Mouse (Mus musculus): Measurements from ENCODE around the gene Pgam1.
"Not testable (repeated sequence)": the region's sequence is repeated elsewhere in the genome, so short reads cannot be mapped to it uniquely, and the experiment has no call there.

Pgam1 gene

DNA sequence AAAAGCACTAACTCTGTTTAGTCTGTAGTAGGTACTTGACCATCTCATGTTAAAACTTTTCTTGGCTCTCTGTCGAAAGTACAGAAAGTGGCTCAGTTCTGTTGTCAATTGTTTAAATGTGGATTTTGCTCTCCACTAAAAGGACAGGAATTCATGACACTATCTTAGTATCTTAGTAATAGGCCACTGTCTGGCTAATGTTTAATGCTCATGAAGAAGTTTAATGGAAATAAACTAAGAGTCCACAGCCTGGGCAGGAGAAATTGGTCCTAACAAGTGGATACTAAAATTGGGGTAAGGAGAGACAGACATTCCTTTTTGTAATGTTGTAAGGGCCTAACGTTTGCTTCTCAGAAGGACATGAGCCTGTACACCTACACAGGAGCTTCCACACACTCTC lies 1.3 kb upstream of the Pgam1 start:
- DNase-seq (ENCODE audit: low read depth, low spot score) = no peak

DNA sequence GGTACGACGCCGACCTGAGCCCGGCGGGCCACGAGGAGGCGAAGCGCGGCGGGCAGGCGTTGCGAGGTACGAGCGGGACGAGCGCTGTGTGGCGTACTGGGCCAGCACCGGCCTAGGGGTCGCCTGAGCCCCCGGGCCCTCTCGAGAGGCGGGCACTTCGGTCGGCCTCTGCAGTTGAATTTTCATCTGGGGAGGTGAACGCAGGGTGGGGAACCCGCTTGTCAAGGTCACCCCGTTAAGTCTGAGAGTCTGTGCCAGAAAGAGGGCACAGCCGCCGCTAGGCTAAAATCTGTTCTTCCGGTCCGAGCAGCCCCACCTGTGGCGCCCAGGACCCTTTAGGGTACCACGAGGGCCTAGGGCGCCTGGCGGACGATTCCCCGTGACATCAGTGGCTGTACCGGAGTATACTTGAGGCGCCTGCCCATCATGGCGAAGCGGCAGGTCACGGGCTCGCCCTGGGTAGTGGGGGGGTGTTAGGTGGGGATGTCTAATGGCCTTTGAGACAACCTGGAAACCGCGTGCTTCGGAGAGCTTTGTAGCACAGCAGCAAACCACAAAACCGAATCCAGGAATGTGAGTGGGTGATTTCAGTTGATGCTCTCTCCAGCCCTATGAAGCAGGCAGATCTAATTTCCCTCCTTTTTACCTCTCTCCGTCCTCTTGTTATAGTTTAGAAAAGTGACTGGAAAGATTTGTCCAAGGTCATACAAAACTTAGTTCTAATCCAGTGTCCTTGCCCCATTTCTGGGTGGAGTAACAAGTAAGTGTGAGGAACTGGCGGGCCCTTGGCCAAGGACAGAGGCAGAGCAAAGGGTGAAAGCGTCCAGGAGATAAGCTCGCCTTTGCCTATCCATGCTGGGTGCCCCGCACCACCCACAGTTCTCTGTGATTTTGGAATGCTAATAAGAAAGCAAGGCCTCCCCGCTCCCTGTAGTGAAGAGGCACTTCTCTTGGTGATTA lies 678 bp downstream of the Pgam1 start:
- peak; percentile 34 for DNase-seq (ENCODE audit: low read depth, low spot score)

DNA sequence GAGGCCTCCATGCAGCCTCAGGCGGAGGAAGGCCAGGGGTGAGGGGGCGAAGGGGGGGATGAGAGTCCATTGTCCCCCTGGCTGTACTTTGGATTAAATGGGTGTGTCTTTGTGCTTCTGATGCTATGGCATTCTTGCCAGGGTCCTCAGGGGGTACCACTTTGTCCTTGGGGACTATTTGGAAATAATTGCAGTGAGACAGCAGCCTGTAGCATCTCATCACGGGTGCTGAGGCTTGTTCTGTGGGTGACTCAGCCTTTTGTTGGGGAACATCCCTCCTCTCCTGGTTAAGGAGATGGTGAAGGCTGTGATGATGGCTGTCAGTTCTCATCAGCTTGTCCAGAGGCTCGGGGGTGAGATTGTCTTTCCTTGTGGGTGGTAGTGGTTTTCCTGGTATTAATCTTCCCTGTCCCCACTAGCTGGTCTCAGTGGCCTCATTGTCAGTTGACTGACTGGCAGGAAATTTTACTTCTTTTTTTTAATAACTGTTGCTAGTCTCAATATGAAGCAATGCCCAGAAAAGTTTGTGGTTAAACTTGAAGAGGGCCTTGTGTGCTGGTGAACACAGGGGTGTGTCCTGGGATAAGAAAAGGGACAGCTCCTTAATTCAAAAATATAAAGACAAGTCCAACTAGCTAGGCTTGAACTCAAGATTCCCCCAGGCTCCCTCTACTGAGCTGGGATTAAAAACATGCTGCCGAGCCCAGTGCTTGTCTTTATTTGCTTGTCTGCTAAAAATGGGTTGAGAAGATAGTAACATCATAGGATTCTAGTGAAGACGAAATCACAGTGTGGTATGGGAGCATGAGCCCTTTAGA lies 2.3 kb downstream of the Pgam1 start:
- DNase-seq (ENCODE audit: low read depth, low spot score) = no peak

DNA sequence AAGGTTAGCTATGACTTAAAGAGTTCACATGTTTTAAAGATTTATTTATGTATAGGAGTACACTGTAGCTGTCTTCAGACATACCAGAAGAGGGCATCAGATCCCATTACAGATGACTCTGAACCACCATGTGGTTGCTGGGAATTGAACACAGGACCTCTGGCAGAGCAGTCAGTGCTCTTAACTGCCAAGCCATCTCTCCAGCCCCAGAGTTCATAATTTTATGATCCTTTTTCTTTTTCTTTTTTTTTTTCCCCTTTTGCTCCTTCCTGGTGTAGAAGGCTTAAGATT lies 2.8 kb downstream of the Pgam1 start:
- not testable (repeated sequence) for DNase-seq (ENCODE audit: low read depth, low spot score)

DNA sequence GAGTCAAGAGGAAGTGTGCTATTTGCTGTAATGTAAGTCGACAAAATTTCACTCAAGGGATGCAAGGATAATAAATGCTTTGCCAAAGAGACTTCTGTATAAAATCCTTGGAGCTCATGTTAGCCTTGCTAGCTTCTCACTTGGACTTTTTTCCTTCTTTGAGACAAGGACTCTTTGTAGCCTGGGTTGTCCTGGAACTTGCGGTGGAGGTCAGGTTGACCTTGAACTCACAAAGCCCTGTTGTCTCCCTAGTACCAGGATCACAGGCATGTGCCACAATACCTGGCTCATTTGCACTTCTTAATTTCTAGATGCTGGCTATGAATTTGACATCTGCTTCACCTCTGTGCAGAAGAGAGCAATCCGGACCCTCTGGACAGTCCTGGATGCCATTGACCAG lies 3.6 kb downstream of the Pgam1 start:
- DNase-seq (ENCODE audit: low read depth, low spot score) = no peak

DNA sequence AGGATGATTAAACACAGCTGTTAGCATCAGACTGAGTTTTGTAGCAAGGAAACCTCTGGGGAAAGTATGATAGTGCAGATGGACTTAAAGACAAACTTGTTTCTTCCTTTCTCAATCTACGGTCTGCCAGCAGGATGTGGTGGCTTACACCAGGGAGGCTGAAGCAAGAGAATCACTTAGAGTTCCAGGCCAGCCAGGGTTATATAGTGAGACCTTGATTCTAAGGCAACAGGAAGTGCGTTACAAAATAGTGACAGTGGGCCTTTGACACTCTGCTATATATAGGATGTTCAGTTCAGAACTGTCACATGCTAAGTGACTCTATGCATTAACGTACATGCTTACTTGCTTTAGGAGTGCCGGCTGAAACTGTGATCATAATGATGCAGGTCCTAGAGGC lies 5.1 kb downstream of the Pgam1 start:
- DNase-seq (ENCODE audit: low read depth, low spot score) = no peak

DNA sequence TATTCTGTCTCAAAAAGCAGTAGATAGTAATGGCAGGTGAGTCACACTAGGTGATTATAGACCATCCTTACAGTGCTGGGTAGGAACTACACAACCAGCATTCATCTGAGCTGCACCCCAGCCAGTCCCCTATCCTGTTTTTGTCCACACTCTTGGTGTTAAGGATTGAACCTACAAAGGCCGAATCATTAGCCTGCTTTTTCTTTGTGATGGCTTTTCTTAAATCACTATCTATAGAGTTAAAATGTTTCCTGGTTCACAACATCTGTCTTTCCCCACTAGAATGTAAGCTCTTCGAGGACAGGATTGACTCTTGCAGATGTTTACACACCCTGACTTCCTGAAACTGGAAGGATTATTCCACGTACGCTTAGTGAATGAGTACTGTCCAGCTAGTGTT lies 7.7 kb downstream of the Pgam1 start:
- DNase-seq (ENCODE audit: low read depth, low spot score) = no peak

DNA sequence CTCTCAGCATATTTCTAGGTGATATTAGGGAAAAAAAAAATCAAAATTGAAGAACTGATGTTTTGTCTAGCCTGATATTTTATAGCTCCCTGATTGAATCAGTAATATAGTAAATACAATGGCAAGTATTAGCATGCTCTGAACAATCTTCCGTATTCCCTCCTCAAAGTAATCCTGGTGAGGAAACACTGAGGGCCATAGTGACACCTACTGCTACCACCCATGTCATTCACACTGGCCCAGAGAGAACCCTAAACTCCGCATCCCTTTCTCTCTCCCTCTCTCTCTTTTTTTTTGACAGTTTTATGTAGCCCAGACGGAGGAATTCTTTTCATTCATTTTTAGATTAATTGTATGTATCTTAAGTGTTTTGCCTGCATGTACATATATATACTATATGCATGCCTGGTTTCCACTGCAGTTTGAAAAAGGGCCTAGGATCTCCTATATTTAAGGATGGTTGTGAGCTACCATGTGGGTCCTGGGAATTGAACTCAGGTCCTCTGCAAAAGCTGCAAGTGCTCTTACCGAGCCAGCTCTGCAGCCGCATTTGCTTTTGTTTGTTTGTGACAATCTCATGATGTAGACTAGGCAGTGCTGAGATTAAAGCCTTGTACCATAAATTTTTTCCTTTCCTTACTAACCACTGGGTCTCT lies 8.8 kb downstream of the Pgam1 start:
- DNase-seq (ENCODE audit: low read depth, low spot score) = no peak

DNA sequence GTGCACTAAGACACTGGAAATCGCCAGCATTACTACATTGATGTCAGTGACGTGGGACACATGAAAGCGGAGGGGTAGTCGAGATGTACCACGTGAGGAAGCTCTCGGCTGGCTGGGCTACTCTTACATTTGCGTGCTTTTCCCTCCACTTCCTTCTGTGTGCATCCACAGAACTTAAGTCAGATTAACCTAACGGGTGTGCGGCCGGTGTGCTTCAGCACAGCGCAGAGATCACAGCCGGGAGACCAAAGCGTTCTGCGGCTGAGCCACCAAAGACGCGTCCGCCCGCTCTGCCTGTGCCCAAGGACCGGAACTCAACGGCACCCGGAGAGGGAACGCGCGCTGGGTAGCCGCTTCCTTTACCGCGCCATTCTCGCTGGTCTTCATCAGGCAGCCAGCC lies 21.0 kb downstream of the Pgam1 start:
- DNase-seq (ENCODE audit: low read depth, low spot score) = no peak

DNA sequence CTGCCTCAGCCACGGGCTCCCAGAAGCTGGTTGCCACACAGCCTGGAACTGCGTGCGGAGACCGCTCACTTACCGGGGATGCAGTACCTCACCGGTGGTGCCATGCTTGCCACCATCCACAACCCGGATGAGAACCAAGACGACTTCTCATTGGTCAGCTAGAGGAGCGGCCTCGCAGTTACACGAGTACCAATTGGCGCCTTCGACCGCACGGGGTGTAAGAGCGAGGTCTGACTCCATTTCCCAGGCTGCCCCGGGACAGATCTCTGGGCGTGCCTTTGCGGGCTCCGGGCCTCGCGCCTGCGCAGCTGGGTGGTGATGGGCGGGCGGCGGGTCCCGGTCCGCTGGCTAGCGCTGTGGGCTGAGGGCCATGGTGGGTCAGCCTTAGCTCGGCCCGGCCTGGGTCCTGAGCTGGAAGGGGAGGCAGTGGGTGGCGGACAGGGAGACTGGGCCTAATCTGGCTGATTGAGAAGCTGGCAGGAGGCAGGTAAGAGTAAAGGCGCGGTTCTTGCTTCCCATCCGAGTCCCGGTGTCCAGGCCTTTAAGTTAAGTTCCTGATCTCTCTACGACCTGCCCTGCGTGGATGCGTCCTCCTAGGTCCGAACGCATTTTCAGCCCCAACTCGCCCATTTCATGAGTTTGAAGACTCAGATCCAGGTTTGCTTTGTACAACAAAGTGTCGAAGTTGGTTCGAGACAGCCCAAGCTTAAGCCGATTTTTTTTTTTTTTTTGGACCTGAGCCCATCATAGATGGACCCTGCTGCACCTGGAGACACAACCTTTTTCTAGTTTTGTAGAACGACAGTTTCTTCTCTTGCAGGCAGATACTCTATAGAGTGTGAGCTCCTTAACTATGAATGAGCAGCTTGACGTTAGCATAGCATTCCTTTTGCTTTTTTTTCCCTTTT lies 21.7 kb downstream of the Pgam1 start, which contains the start of the genes Exosc1 and Zdhhc16:
TSS of gene Exosc1 (minus strand) at position 245 of the 908 bp plus-strand sequence.
TSS of gene Zdhhc16 (plus strand) at position 302 of the 908 bp plus-strand sequence.
- DNase-seq (ENCODE audit: low read depth, low spot score) = peak; percentile 96

DNA sequence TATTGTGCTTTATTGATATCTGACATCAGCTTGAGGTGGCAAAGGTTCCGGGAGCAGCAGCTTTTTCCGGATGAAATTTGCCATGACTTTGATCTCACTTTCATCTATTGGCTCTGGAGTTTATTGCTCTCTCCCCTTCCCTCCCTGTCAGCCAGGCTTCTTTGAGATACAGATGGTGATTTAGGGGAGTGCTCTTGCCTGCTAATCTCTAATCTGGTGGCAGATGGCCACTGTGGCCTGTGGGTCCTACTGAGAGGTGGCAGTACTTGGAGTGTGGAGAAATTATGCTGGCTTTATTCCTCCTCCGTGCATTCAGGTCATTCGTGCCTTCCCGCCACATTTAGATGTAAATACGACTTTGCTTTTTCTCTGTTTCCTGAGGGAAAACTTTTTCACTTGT lies 22.4 kb downstream of the Pgam1 start:
- peak; percentile 13 for DNase-seq (ENCODE audit: low read depth, low spot score)

DNA sequence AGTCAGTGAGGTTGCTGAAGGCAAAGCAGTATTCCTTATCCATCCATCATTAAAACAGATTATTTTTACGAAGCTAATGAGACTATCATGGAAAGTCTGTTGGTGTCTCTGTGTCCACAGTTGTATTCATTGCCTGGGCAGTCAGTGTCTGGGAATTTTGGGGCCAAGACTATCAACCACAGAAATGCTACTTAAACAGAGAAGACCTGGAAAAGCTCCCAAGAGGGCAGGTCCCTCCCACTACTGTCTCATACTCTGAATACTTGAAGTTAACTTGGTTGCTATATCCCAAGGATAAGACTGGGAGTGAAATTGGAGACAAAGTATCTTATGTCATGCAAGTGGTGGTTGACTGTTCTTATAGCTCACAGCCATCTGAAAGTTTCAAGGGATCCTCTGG lies 24.2 kb downstream of the Pgam1 start:
- no peak for DNase-seq (ENCODE audit: low read depth, low spot score)

DNA sequence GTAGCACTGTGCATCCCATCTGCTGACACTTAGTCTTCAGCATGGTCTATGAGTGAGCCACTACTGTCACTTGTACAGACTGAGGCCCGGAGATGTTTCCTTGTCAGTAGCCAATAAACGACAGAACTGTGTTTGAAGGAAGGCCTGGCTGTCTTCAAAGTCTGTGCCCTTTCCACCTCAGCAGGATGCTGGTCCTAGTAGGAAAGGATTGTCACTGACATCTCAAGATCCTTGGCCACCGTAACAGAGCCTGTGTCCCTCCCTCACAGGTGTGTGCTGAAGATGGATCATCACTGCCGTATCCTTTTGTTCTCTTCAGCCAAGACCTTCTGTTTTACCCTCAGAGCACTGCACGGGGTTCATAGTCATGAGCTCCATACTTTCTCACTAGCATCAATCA lies 26.8 kb downstream of the Pgam1 start:
- no peak for DNase-seq (ENCODE audit: low read depth, low spot score)

DNA sequence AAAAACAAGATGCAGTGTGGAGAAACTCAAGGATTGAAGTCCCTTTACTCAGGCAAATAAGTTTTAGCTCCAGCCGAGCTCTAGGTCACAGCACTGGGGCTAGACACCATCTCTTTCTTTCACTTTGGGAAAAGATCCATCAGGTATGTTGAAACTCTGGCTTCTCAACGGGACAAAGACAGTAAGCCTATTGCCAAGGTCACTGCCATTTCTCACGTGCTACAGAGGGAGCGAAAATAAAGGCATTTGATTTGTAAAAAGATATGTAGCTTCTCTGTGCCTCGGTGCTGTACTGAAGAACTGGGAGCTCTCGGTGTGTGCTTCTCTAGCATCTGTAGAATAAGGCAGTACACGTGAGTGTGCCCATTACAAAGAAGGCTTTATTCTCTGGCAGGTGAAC lies 32.1 kb downstream of the Pgam1 start:
- DNase-seq (ENCODE audit: low read depth, low spot score) = no peak

DNA sequence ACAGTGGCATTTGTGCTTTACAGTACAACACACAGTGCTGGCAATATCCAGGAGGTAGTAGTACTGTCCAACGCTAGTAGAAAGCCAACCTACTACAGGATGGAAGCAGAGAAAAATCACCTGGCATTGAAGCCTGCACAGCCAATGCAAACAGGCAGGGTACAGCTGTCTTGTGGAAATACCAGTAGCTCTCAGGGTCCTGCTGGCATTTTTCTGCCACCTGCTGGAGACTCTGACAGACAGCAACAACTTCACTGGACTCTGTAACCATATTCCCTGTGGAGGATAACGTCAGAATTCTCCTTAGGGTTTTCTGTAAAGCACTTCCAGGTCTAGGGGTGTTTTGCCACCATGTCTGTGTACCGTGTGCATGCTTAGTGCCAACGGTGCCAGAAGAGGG lies 40.6 kb downstream of the Pgam1 start:
- no peak for DNase-seq (ENCODE audit: low read depth, low spot score)

DNA sequence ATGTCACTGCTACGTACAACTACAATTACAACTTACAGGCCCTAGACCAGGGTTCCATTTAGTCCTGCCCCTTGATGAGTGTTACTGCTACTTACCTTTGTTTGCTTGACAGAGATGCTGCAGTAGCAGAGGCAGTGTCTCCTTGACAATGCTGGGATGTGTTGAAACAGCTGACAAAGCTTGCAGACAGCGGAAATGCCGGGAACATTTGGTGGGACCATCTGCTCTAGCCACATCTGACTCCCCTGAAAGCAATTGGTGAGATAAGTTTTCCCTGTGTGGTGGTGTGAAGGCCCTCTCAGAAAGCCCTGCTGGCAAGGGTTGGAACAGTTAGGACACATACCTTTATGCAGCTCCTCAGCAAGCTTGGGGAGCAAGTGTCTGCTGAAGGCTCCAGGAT lies 41.9 kb downstream of the Pgam1 start:
- DNase-seq (ENCODE audit: low read depth, low spot score) = no peak
